17 mouse cellular contexts compared by ENCODE assay signal in the genomic region with DNA sequence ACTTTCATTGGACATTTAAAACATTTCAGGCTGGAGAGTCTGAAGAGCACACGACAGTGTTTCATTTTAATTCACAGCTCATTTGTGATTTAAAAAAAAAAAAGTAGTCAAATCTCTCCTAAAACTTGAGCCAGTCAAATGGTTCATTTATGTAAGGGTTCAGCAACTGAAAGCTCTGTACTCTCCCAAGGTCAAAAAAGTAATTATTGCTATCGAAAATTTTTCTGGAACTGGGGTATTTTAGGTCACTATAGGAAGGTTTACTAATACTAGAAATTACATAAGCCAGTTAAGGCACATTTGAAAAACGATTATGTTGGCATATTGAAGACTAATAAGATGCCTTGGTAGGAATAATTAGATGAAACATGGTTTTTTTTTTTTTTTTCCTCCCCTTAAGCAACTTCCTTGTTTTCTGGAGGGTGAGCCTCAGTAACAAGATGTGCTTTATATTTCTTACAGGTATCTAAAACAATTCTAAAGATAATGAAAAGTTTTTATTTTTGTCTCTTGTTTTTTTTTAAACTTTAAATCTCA.
A peak's percentile ranks its signal among the peaks of the same experiment; 100 is the strongest.
DNase-seq lines count a peak whose midpoint lies in the region; ATAC-seq and TF ChIP-seq lines count a peak whose summit lies in the region.
"Had no signal": no experiment of that assay in that cellular context is flagged by ENCODE, and none has a peak within 500 bp of the region (broad histone marks: within the 10 kb centered on the region; RNA-seq: fewer than 3 reads in every experiment).

No protein-coding gene starts in this region.

- no peaks in the 10 kb centered on the region for H3K36me3 ChIP-seq in heart, embryonic 15.5 days
- H3K36me3 ChIP-seq in lung, embryonic 15.5 days = no peaks in the 10 kb centered on the region
- no peaks in the 10 kb centered on the region for H3K36me3 ChIP-seq in intestine, postnatal 0 days (ENCODE audit: control insufficient read depth, insufficient read depth)
- no peaks in the 10 kb centered on the region for H3K36me3 ChIP-seq in stomach, embryonic 15.5 days
- H3K36me3 ChIP-seq: embryonic facial prominence, embryonic 13.5 days had no signal

- no peak for ATAC-seq in heart, embryonic 15.5 days (replicated peaks; ENCODE audit: insufficient number of reproducible peaks, insufficient read depth, low FRiP score, low read depth)
- no peak for ATAC-seq in lung, embryonic 15.5 days (ENCODE audit: borderline replicate concordance, extremely low read depth, low FRiP score, low TSS enrichment)
- ATAC-seq in intestine, postnatal 0 days = no peak
- no peak for ATAC-seq in stomach, embryonic 15.5 days (ENCODE audit: insufficient read depth, low FRiP score, low read depth)
- ATAC-seq: forebrain, embryonic 13.5 days; Patski had no signal

- H3K27ac ChIP-seq in heart, embryonic 15.5 days = peak overlapping the region; percentile 72
- peak overlapping the region; percentile 84 for H3K27ac ChIP-seq in lung, embryonic 15.5 days
- H3K27ac ChIP-seq in intestine, postnatal 0 days (ENCODE audit: low read depth, low read length) = 0 out of 2 replicates have a peak overlapping the region, but pooled peaks have one; percentile 41
- H3K27ac ChIP-seq in stomach, embryonic 15.5 days = peak overlapping the region; percentile 87; the same call in 1 of the 2 replicates
- H3K27ac ChIP-seq: forebrain, embryonic 13.5 days had no signal

- H3K9ac ChIP-seq in heart, embryonic 15.5 days = no peak overlapping the region
- no peak overlapping the region for H3K9ac ChIP-seq in lung, embryonic 15.5 days
- H3K9ac ChIP-seq in intestine, postnatal 0 days (ENCODE audit: low read depth, low read length) = no peak overlapping the region
- H3K9ac ChIP-seq in stomach, embryonic 15.5 days = no peak overlapping the region
- H3K9ac ChIP-seq: embryonic facial prominence, embryonic 13.5 days had no signal

- H3K9me3 ChIP-seq in heart, embryonic 15.5 days (replicated peaks) = no peaks in the 10 kb centered on the region
- no peaks in the 10 kb centered on the region for H3K9me3 ChIP-seq in lung, embryonic 15.5 days
- no peaks in the 10 kb centered on the region for H3K9me3 ChIP-seq in intestine, postnatal 0 days (ENCODE audit: control insufficient read depth)
- no peaks in the 10 kb centered on the region for H3K9me3 ChIP-seq in stomach, embryonic 15.5 days
- H3K9me3 ChIP-seq: embryonic facial prominence, embryonic 13.5 days; forebrain, embryonic 13.5 days had no signal

- peak overlapping the region; percentile 64; the same call in 1 of the 2 replicates for H3K4me2 ChIP-seq in heart, embryonic 15.5 days
- H3K4me2 ChIP-seq in lung, embryonic 15.5 days = peak overlapping the region; percentile 57; the same call in 1 of the 2 replicates
- no peak overlapping the region for H3K4me2 ChIP-seq in intestine, postnatal 0 days (replicated peaks; ENCODE audit: low read depth)
- no peak overlapping the region for H3K4me2 ChIP-seq in stomach, embryonic 15.5 days

- no peak for TF ChIP-seq CTCF in intestine, postnatal 0 days (IDR thresholded peaks at IDR 0.05; ENCODE audit: low read depth)

- no peak overlapping the region for H3K4me3 ChIP-seq in heart, embryonic 15.5 days
- H3K4me3 ChIP-seq in lung, embryonic 15.5 days = no peak overlapping the region
- no peak overlapping the region for H3K4me3 ChIP-seq in intestine, postnatal 0 days (ENCODE audit: low read depth, low read length)
- no peak overlapping the region for H3K4me3 ChIP-seq in stomach, embryonic 15.5 days (replicated peaks)
- H3K4me3 ChIP-seq: embryonic facial prominence, embryonic 13.5 days; forebrain, embryonic 13.5 days had no signal

- peaks cover 62% of the 10 kb centered on the region for H3K4me1 ChIP-seq in heart, embryonic 15.5 days (replicated peaks)
- peaks cover 63% of the 10 kb centered on the region for H3K4me1 ChIP-seq in lung, embryonic 15.5 days
- peaks cover 4% of the 10 kb centered on the region; the same call in 1 of the 2 replicates for H3K4me1 ChIP-seq in intestine, postnatal 0 days (replicated peaks; ENCODE audit: control insufficient read depth, insufficient read depth, low read length)
- peaks cover 37% of the 10 kb centered on the region for H3K4me1 ChIP-seq in stomach, embryonic 15.5 days

- no peak for DNase-seq in heart, postnatal 4 days
- no peak for DNase-seq in lung, postnatal 14 days
- DNase-seq in thymus, postnatal 4 days = no peak
- no peak for DNase-seq in frontal cortex, postnatal 36 days (ENCODE audit: low spot score in 2 of 2)
- DNase-seq: adrenal gland, postnatal 10 days; cerebellum, postnatal 36 days; gastrocnemius, postnatal 25 days; kidney, adult 11 months; left cerebral cortex, postnatal 4 days; right cerebral cortex, postnatal 25 days had no signal

- no peaks in the 10 kb centered on the region for H3K27me3 ChIP-seq in heart, embryonic 15.5 days
- no peaks in the 10 kb centered on the region for H3K27me3 ChIP-seq in lung, embryonic 15.5 days
- no peaks in the 10 kb centered on the region for H3K27me3 ChIP-seq in intestine, postnatal 0 days (replicated peaks; ENCODE audit: control insufficient read depth, insufficient read depth, low read length)
- H3K27me3 ChIP-seq in stomach, embryonic 15.5 days (replicated peaks) = no peaks in the 10 kb centered on the region
- H3K27me3 ChIP-seq: embryonic facial prominence, embryonic 13.5 days; Patski had no signal

- 48% methylated on average over 3 of the region's 3 CpGs for WGBS in heart, embryonic 15.5 days
- 36% methylated on average over 3 of the region's 3 CpGs for WGBS in lung, embryonic 15.5 days
- 33% methylated on average over 3 of the region's 3 CpGs for WGBS in intestine, postnatal 0 days
- 47% methylated on average over 3 of the region's 3 CpGs for WGBS in stomach, embryonic 15.5 days

Comparison
In these comparisons a context has a peak if more than half of its experiments do, and no peak if none do; other contexts are left out.
1. H3K4me2 ChIP-seq: peak in heart, embryonic 15.5 days (single experiment) and lung, embryonic 15.5 days (single experiment); none in intestine, postnatal 0 days (single experiment) and stomach, embryonic 15.5 days (single experiment).
2. Peak in every context shown above with its lines, with median percentiles within 50 percentile points of each other: H3K27ac ChIP-seq.